Mouse (Mus musculus) liver, embryonic 12.5 days (tissue): ENCODE measurements around the gene Gm10073. TPM values are rescaled to one million over a fixed set of nuclear protein-coding genes. Genes with fewer than 3 reads are reported as not detected.
"Not testable (repeated sequence)": the region's sequence is repeated elsewhere in the genome, so short reads cannot be mapped to it uniquely, and the experiment has no call there.

Experiments
- ATAC-seq: fragments of 200-750 bp; cut with Nextera tagmentation; 2 replicates; pipeline ENCODE4 v1.8.0; 2017; ENCODE audit warnings: moderate number of reproducible peaks, mild to moderate bottlenecking, moderate library complexity
- H3K27ac ChIP-seq: fragments of 300-500 bp; sonication (generic); 2 replicates; pipeline ENCODE4 v1.5.1; 2016; ENCODE audit warnings: mild to moderate bottlenecking
- H3K27me3 ChIP-seq: fragments of 300-500 bp; sonication (generic); replicated peaks from 2 replicates; pipeline ENCODE4 v1.6.1; 2016; ENCODE audit warnings: mild to moderate bottlenecking, moderate library complexity
- H3K36me3 ChIP-seq: fragments of 300-500 bp; sonication (generic); 2 replicates; pipeline ENCODE4 v1.6.1; 2016; ENCODE audit warnings: mild to moderate bottlenecking, moderate library complexity
- H3K4me1 ChIP-seq: fragments of 300-500 bp; sonication (generic); 2 replicates; pipeline ENCODE4 v1.6.1; 2016
- H3K4me2 ChIP-seq: fragments of 300-500 bp; sonication (generic); 2 replicates; pipeline ENCODE4 v1.6.1; 2016; ENCODE audit warnings: mild to moderate bottlenecking, moderate library complexity
- H3K4me3 ChIP-seq: fragments of 300-500 bp; sonication (generic); 2 replicates; pipeline ENCODE4 v1.5.1; 2016; ENCODE audit warnings: mild to moderate bottlenecking, moderate library complexity
- H3K9ac ChIP-seq: fragments of 300-500 bp; sonication (generic); 2 replicates; pipeline ENCODE4 v1.6.1; 2016; ENCODE audit warnings: mild to moderate bottlenecking, moderate library complexity
- H3K9me3 ChIP-seq: fragments of 300-500 bp; sonication (generic); replicated peaks from 2 replicates; pipeline ENCODE4 v1.6.1; 2016; ENCODE audit warnings: mild to moderate bottlenecking, moderate library complexity
- WGBS: fragments of 180-500 bp; shearing (Covaris S2); methylation state at CpG from one replicate; pipeline ENCODE4 v1.1.7; 2016; ENCODE audit not compliant: insufficient replicate concordance; 5-methylcytosine and 5-hydroxymethylcytosine counted together
- polyA plus RNA-seq: library from polyadenylated mRNA; unstranded; fragments of >200 nt; fragmentation: Nextera tagmentation; extraction: Ambion mirVana; gene quantifications from 2 replicates; pipeline ENCODE4 v1.2.1, GENCODE M21; 2016

Gm10073 gene
- polyA plus RNA-seq, result 4.0 and 7.1 TPM in 2 replicates

- not testable (repeated sequence) for H3K4me2 ChIP-seq, H3K27me3 ChIP-seq, H3K27ac ChIP-seq
Observed at GRCm38 (mm10) chr8:106573168-106573567, at the start of gene Gm10073. Gm10073 (minus strand) TSS chr8:106573461.

GRCm38 (mm10) chr8:106623016-106623415 is 49.8 kb upstream of the Gm10073 start:
- no peak overlapping the region for H3K27ac ChIP-seq
- WGBS, result 62% methylated on average over 5 of the region's 5 CpGs
- no peak overlapping the region for H3K4me3 ChIP-seq
- 0 out of 2 replicates have a peak, but pooled peaks cover 5% of the 10 kb centered on the region for H3K27me3 ChIP-seq
- no peak overlapping the region for H3K9ac ChIP-seq
- no peaks in the 10 kb centered on the region for H3K36me3 ChIP-seq
- no peak overlapping the region for H3K4me2 ChIP-seq
- no peaks in the 10 kb centered on the region for H3K9me3 ChIP-seq
- ATAC-seq, result no peak
- no peaks in the 10 kb centered on the region; the same call in none of the 2 replicates for H3K4me1 ChIP-seq

More at GRCm38 (mm10) chr8:106573168-106573567, at the start of gene Gm10073:
- not testable (repeated sequence) for H3K4me1 ChIP-seq, H3K36me3 ChIP-seq, H3K4me3 ChIP-seq, H3K9ac ChIP-seq, ATAC-seq, H3K9me3 ChIP-seq
- WGBS, result 32% methylated on average over 20 of the region's 20 CpGs

GRCm38 (mm10) chr8:106620488-106620887 is 47.2 kb upstream of the Gm10073 start:
- WGBS, result 56% methylated on average over 2 of the region's 2 CpGs
- H3K9me3 ChIP-seq, result no peaks in the 10 kb centered on the region
- no peak overlapping the region for H3K9ac ChIP-seq
- no peak for ATAC-seq
- H3K4me2 ChIP-seq, result no peak overlapping the region
- H3K27ac ChIP-seq, result no peak overlapping the region
- no peak overlapping the region for H3K4me3 ChIP-seq
- H3K36me3 ChIP-seq, result no peaks in the 10 kb centered on the region
- no peaks in the 10 kb centered on the region; the same call in none of the 2 replicates for H3K4me1 ChIP-seq
- H3K27me3 ChIP-seq, result peaks cover 5% of the 10 kb centered on the region; the same call in 1 of the 2 replicates

GRCm38 (mm10) chr8:106619549-106620245 is 46.4 kb upstream of the Gm10073 start:
- Histone ChIP-seq H3K36me3 (no peaks in the 10 kb centered on the region), H3K9me3 (no peaks in the 10 kb centered on the region), H3K9ac (no peak overlapping the region), H3K27me3 (peaks cover 5% of the 10 kb centered on the region; the same call in 1 of the 2 replicates), H3K4me2 (no peak overlapping the region), H3K27ac (no peak overlapping the region), H3K4me3 (no peak overlapping the region), H3K4me1 (no peaks in the 10 kb centered on the region; the same call in none of the 2 replicates)
- peak; percentile 69 for ATAC-seq
- WGBS, result 28% methylated on average over 9 of the region's 9 CpGs

GRCm38 (mm10) chr8:106618324-106618723 is 45.1 kb upstream of the Gm10073 start:
- Histone ChIP-seq H3K27ac (no peak overlapping the region), H3K27me3 (peaks cover 5% of the 10 kb centered on the region; the same call in 1 of the 2 replicates), H3K4me1 (no peaks in the 10 kb centered on the region; the same call in none of the 2 replicates), H3K4me3 (no peak overlapping the region), H3K4me2 (no peak overlapping the region), H3K9ac (no peak overlapping the region), H3K9me3 (no peaks in the 10 kb centered on the region), H3K36me3 (no peaks in the 10 kb centered on the region)
- WGBS, result 47% methylated on average over 6 of the region's 6 CpGs
- no peak for ATAC-seq

GRCm38 (mm10) chr8:106617865-106618264 is 44.6 kb upstream of the Gm10073 start:
- WGBS, result 61% methylated on average over 6 of the region's 6 CpGs
- no peak for ATAC-seq
- no peaks in the 10 kb centered on the region for H3K36me3 ChIP-seq
- H3K4me1 ChIP-seq, result no peaks in the 10 kb centered on the region; the same call in none of the 2 replicates
- peaks cover 7% of the 10 kb centered on the region; the same call in 1 of the 2 replicates for H3K27me3 ChIP-seq
- H3K4me3 ChIP-seq, result no peak overlapping the region
- H3K4me2 ChIP-seq, result no peak overlapping the region
- H3K9me3 ChIP-seq, result no peaks in the 10 kb centered on the region
- H3K27ac ChIP-seq, result no peak overlapping the region
- H3K9ac ChIP-seq, result no peak overlapping the region

GRCm38 (mm10) chr8:106617196-106617595 is 43.9 kb upstream of the Gm10073 start:
- WGBS, result 40% methylated on average over 6 of the region's 6 CpGs
- Histone ChIP-seq H3K4me3 (no peak overlapping the region), H3K36me3 (no peaks in the 10 kb centered on the region), H3K9ac (no peak overlapping the region), H3K4me2 (no peak overlapping the region), H3K9me3 (no peaks in the 10 kb centered on the region), H3K4me1 (no peaks in the 10 kb centered on the region; the same call in none of the 2 replicates), H3K27ac (no peak overlapping the region), H3K27me3 (peaks cover 8% of the 10 kb centered on the region; the same call in 1 of the 2 replicates)
- no peak for ATAC-seq

GRCm38 (mm10) chr8:106616679-106617078 is 43.4 kb upstream of the Gm10073 start:
- Histone ChIP-seq H3K9ac (no peak overlapping the region), H3K36me3 (no peaks in the 10 kb centered on the region), H3K4me1 (no peaks in the 10 kb centered on the region; the same call in none of the 2 replicates), H3K9me3 (no peaks in the 10 kb centered on the region), H3K27ac (no peak overlapping the region), H3K27me3 (peaks cover 8% of the 10 kb centered on the region; the same call in 1 of the 2 replicates), H3K4me2 (no peak overlapping the region), H3K4me3 (no peak overlapping the region)
- no peak for ATAC-seq
- 41% methylated on average over 4 of the region's 4 CpGs for WGBS

- peaks cover 8% of the 10 kb centered on the region; the same call in 1 of the 2 replicates for H3K27me3 ChIP-seq
- H3K4me2 ChIP-seq, result no peak overlapping the region
- no peak overlapping the region for H3K4me3 ChIP-seq
- H3K9me3 ChIP-seq, result no peaks in the 10 kb centered on the region
- 55% methylated on average over 10 of the region's 10 CpGs for WGBS
- no peak overlapping the region for H3K27ac ChIP-seq
- H3K9ac ChIP-seq, result no peak overlapping the region
- peaks cover 2% of the 10 kb centered on the region for H3K4me1 ChIP-seq
- ATAC-seq, result no peak
- no peaks in the 10 kb centered on the region for H3K36me3 ChIP-seq
Observed at GRCm38 (mm10) chr8:106615661-106616299, 42.5 kb upstream of the Gm10073 start.

GRCm38 (mm10) chr8:106614704-106615103 is 41.4 kb upstream of the Gm10073 start:
- Histone ChIP-seq H3K36me3 (no peaks in the 10 kb centered on the region), H3K9ac (no peak overlapping the region), H3K4me3 (no peak overlapping the region), H3K27me3 (peaks cover 8% of the 10 kb centered on the region; the same call in 1 of the 2 replicates), H3K4me1 (peaks cover 5% of the 10 kb centered on the region; the same call in 1 of the 2 replicates), H3K4me2 (no peak overlapping the region), H3K27ac (no peak overlapping the region), H3K9me3 (no peaks in the 10 kb centered on the region)
- 68% methylated on average over 5 of the region's 5 CpGs for WGBS
- no peak for ATAC-seq

GRCm38 (mm10) chr8:106612047-106612446 is 38.8 kb upstream of the Gm10073 start:
- no peak overlapping the region for H3K27ac ChIP-seq
- WGBS, result 34% methylated on average over 3 of the region's 3 CpGs
- peaks cover 18% of the 10 kb centered on the region for H3K27me3 ChIP-seq
- no peak for ATAC-seq
- H3K4me1 ChIP-seq, result 0 out of 2 replicates have a peak, but pooled peaks cover 5% of the 10 kb centered on the region
- H3K4me2 ChIP-seq, result no peak overlapping the region
- no peak overlapping the region for H3K4me3 ChIP-seq
- H3K9ac ChIP-seq, result no peak overlapping the region
- no peaks in the 10 kb centered on the region for H3K9me3 ChIP-seq
- H3K36me3 ChIP-seq, result no peaks in the 10 kb centered on the region
